Comparison of ENCODE assay signal across 7 mouse cellular contexts in the genomic region with DNA sequence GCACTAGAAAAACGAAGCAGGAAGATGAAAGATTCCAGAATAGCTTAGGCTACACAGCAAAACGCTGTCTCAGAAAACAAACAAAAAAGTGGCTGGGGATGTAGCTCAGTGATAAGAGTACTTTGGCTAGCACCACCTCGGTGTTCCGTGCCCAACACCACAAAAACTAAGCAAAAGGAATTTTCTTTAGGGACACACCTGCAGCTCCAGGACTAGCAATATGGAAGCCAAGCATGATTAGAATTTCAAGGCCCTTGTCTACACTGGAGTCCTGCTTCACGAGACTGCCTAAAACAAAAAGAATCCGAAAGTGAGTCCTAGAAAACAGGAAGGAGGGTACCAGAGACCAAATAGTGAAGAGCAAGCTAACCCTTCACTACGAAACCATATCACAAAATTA. TPM values are rescaled to one million over a fixed set of nuclear protein-coding genes. Genes with fewer than 3 reads are reported as not detected.
A peak's percentile ranks its signal among the peaks of the same experiment; 100 is the strongest.
DNase-seq lines count a peak whose midpoint lies in the region; ATAC-seq and TF ChIP-seq lines count a peak whose summit lies in the region.

No protein-coding gene starts in this region.

- no peak for ATAC-seq in embryonic facial prominence, embryonic 15.5 days (ENCODE audit: insufficient number of reproducible peaks, low FRiP score, low TSS enrichment, low read depth)
- no peak for ATAC-seq in midbrain, postnatal 0 days (ENCODE audit: low FRiP score)

- H3K4me1 ChIP-seq in testis, adult 2 months (ENCODE audit: control insufficient read depth, insufficient read depth, low read length) = peaks cover 11% of the 10 kb centered on the region
- peaks cover 22% of the 10 kb centered on the region for H3K4me1 ChIP-seq in embryonic facial prominence, embryonic 15.5 days
- peaks cover 13% of the 10 kb centered on the region for H3K4me1 ChIP-seq in limb, embryonic 10.5 days
- H3K4me1 ChIP-seq in midbrain, postnatal 0 days (ENCODE audit: insufficient read depth, low read length) = no peaks in the 10 kb centered on the region

- no peak overlapping the region; the same call in 1 of the 2 replicates for H3K9ac ChIP-seq in embryonic facial prominence, embryonic 15.5 days
- no peak overlapping the region for H3K9ac ChIP-seq in midbrain, postnatal 0 days (replicated peaks; ENCODE audit: low read length, poor library complexity, severe bottlenecking)

- H3K27me3 ChIP-seq in testis, adult 2 months (ENCODE audit: control insufficient read depth, insufficient read depth, low read length) = no peaks in the 10 kb centered on the region
- H3K27me3 ChIP-seq in embryonic facial prominence, embryonic 15.5 days = no peaks in the 10 kb centered on the region
- no peaks in the 10 kb centered on the region for H3K27me3 ChIP-seq in limb, embryonic 10.5 days (ENCODE audit: low read depth, poor library complexity, severe bottlenecking)
- H3K27me3 ChIP-seq in midbrain, postnatal 0 days (ENCODE audit: insufficient read depth, low read length) = no peaks in the 10 kb centered on the region

- 27% methylated on average over 7 of the region's 7 CpGs for WGBS in embryonic facial prominence, embryonic 15.5 days
- WGBS in limb, embryonic 10.5 days = 55% methylated on average over 7 of the region's 7 CpGs
- WGBS in midbrain, postnatal 0 days = 35% methylated on average over 7 of the region's 7 CpGs

- peak overlapping the region; percentile 66 for H3K27ac ChIP-seq in testis, adult 2 months (ENCODE audit: control insufficient read depth, insufficient read depth, low read depth, low read length)
- peak overlapping the region; percentile 96 for H3K27ac ChIP-seq in embryonic facial prominence, embryonic 15.5 days (replicated peaks)
- peak overlapping the region; percentile 91 for H3K27ac ChIP-seq in limb, embryonic 10.5 days
- no peak overlapping the region for H3K27ac ChIP-seq in midbrain, postnatal 0 days (ENCODE audit: low read depth, low read length)

- H3K4me2 ChIP-seq in embryonic facial prominence, embryonic 15.5 days (replicated peaks) = peak overlapping the region; percentile 53
- peak overlapping the region; percentile 87 for H3K4me2 ChIP-seq in midbrain, postnatal 0 days (ENCODE audit: low read depth, low read length, poor library complexity, severe bottlenecking)

- no peak for TF ChIP-seq POLR2A in testis, adult 2 months (IDR thresholded peaks at IDR 0.05; ENCODE audit: control insufficient read depth, low read depth, low read length)

- DNase-seq in testis, postnatal 10 days (ENCODE audit: low spot score) = no peak
- no peak for DNase-seq in limb, embryonic 10.5 days (ENCODE audit: low spot score)
- DNase-seq in midbrain, postnatal 0 days (ENCODE audit: low spot score) = no peak
- no peak for DNase-seq in embryo, embryonic 10.5 days (ENCODE audit: low spot score)
- no peak for DNase-seq in adrenal gland, postnatal 4 days (ENCODE audit: low spot score in 2 of 2)

- H3K9me3 ChIP-seq in embryonic facial prominence, embryonic 15.5 days (replicated peaks) = no peaks in the 10 kb centered on the region
- no peaks in the 10 kb centered on the region for H3K9me3 ChIP-seq in limb, embryonic 10.5 days (replicated peaks)
- no peaks in the 10 kb centered on the region for H3K9me3 ChIP-seq in midbrain, postnatal 0 days (ENCODE audit: low read length)

- peak overlapping the region; percentile 17; the same call in 1 of the 2 replicates for H3K4me3 ChIP-seq in testis, adult 2 months (ENCODE audit: control insufficient read depth, low read depth, low read length)
- H3K4me3 ChIP-seq in embryonic facial prominence, embryonic 15.5 days (replicated peaks) = peak overlapping the region; percentile 63
- H3K4me3 ChIP-seq in limb, embryonic 10.5 days = peak overlapping the region; percentile 82
- peak overlapping the region; percentile 57 for H3K4me3 ChIP-seq in midbrain, postnatal 0 days (ENCODE audit: low read depth, low read length)

- no peak for TF ChIP-seq CTCF in testis, adult 2 months (IDR thresholded peaks at IDR 0.05; ENCODE audit: control insufficient read depth, insufficient read depth, insufficient replicate concordance, low read depth, low read length)
- no peak for TF ChIP-seq CTCF in midbrain, postnatal 0 days (IDR thresholded peaks at IDR 0.05)

- no peaks in the 10 kb centered on the region for H3K36me3 ChIP-seq in testis, adult 2 months (ENCODE audit: control insufficient read depth, insufficient read depth, low read length)
- peaks cover 12% of the 10 kb centered on the region for H3K36me3 ChIP-seq in embryonic facial prominence, embryonic 15.5 days
- peaks cover 19% of the 10 kb centered on the region for H3K36me3 ChIP-seq in limb, embryonic 10.5 days
- 0 out of 2 replicates have a peak, but pooled peaks cover 3% of the 10 kb centered on the region for H3K36me3 ChIP-seq in midbrain, postnatal 0 days (ENCODE audit: insufficient read depth, low read length)

RNA-seq across cellular contexts. Expression of a gene that starts 1.0 kb away (rescaled TPM):
- 4.1 and 4.7 TPM in 2 replicates for polyA plus RNA-seq in testis, adult 2 months (2012; rRNA removed)
- 36.4 and 39.2 TPM in 2 replicates for polyA plus RNA-seq in embryonic facial prominence, embryonic 15.5 days (2015; fragmentation: Nextera tagmentation; extraction: Ambion mirVana)
- 20.1 and 29.7 TPM in 2 replicates for polyA plus RNA-seq in limb, embryonic 10.5 days (2016; fragmentation: Nextera tagmentation; extraction: Ambion mirVana)
- total RNA-seq in midbrain, postnatal 0 days (2014; rRNA removed) = 5.0 and 5.7 TPM in 2 replicates
- 4.0 and 4.3 TPM in 2 replicates for polyA plus RNA-seq in midbrain, postnatal 0 days (2015; fragmentation: Nextera tagmentation; extraction: Ambion mirVana)
- 10 to 100 TPM; 16.7 to 17.3 TPM for total RNA-seq in adrenal gland, postnatal 4 days (2021)

RNA-seq across cellular contexts. Expression of a gene that starts 14.1 kb away (rescaled TPM):
- 15.4 and 19.1 TPM in 2 replicates for polyA plus RNA-seq in testis, adult 2 months (2012; rRNA removed)
- polyA plus RNA-seq in embryonic facial prominence, embryonic 15.5 days (2015; fragmentation: Nextera tagmentation; extraction: Ambion mirVana) = 41.7 and 51.6 TPM in 2 replicates
- 25.0 and 29.8 TPM in 2 replicates for polyA plus RNA-seq in limb, embryonic 10.5 days (2016; fragmentation: Nextera tagmentation; extraction: Ambion mirVana)
- total RNA-seq in midbrain, postnatal 0 days (2014; rRNA removed) = 9.3 and 10.5 TPM in 2 replicates
- polyA plus RNA-seq in midbrain, postnatal 0 days (2015; fragmentation: Nextera tagmentation; extraction: Ambion mirVana) = 6.9 and 7.3 TPM in 2 replicates
- total RNA-seq in adrenal gland, postnatal 4 days (2021) = 10 to 100 TPM; 18.1 to 18.8 TPM

RNA-seq across cellular contexts. Expression of a gene that starts 24.8 kb away (rescaled TPM):
- polyA plus RNA-seq in testis, adult 2 months (2012; rRNA removed) = 7.6 and 8.5 TPM in 2 replicates
- 73.0 and 73.5 TPM in 2 replicates for polyA plus RNA-seq in embryonic facial prominence, embryonic 15.5 days (2015; fragmentation: Nextera tagmentation; extraction: Ambion mirVana)
- polyA plus RNA-seq in limb, embryonic 10.5 days (2016; fragmentation: Nextera tagmentation; extraction: Ambion mirVana) = 33.3 and 34.9 TPM in 2 replicates
- total RNA-seq in midbrain, postnatal 0 days (2014; rRNA removed) = 13.7 and 19.5 TPM in 2 replicates
- 15.9 and 18.3 TPM in 2 replicates for polyA plus RNA-seq in midbrain, postnatal 0 days (2015; fragmentation: Nextera tagmentation; extraction: Ambion mirVana)
- total RNA-seq in adrenal gland, postnatal 4 days (2021) = 10 to 100 TPM; 58.4 to 62.1 TPM

RNA-seq across cellular contexts. Expression of a gene that starts 25.1 kb away (rescaled TPM):
- polyA plus RNA-seq in testis, adult 2 months (2012; rRNA removed) = 19.5 and 34.7 TPM in 2 replicates
- 0.43 and 0.85 TPM in 2 replicates for polyA plus RNA-seq in embryonic facial prominence, embryonic 15.5 days (2015; fragmentation: Nextera tagmentation; extraction: Ambion mirVana)
- 0.15 and 0.19 TPM in 2 replicates for polyA plus RNA-seq in limb, embryonic 10.5 days (2016; fragmentation: Nextera tagmentation; extraction: Ambion mirVana)
- 27.1 and 36.3 TPM in 2 replicates for total RNA-seq in midbrain, postnatal 0 days (2014; rRNA removed)
- 3.4 and 4.0 TPM in 2 replicates for polyA plus RNA-seq in midbrain, postnatal 0 days (2015; fragmentation: Nextera tagmentation; extraction: Ambion mirVana)
- 1 to 10 TPM; 1.2 to 1.4 TPM for total RNA-seq in adrenal gland, postnatal 4 days (2021)

RNA-seq across cellular contexts. Expression of a gene that starts 26.5 kb away (rescaled TPM):
- 0.33 and 0.42 TPM in 2 replicates for polyA plus RNA-seq in testis, adult 2 months (2012; rRNA removed)
- 5.1 and 6.7 TPM in 2 replicates for polyA plus RNA-seq in embryonic facial prominence, embryonic 15.5 days (2015; fragmentation: Nextera tagmentation; extraction: Ambion mirVana)
- polyA plus RNA-seq in limb, embryonic 10.5 days (2016; fragmentation: Nextera tagmentation; extraction: Ambion mirVana) = 3.5 and 4.3 TPM in 2 replicates
- 3.2 and 3.4 TPM in 2 replicates for total RNA-seq in midbrain, postnatal 0 days (2014; rRNA removed)
- 1.5 and 1.9 TPM in 2 replicates for polyA plus RNA-seq in midbrain, postnatal 0 days (2015; fragmentation: Nextera tagmentation; extraction: Ambion mirVana)
- 1 to 10 TPM; 7.0 to 8.8 TPM for total RNA-seq in adrenal gland, postnatal 4 days (2021)

Comparison
In these comparisons a context has a peak if more than half of its experiments do, and no peak if none do; other contexts are left out.
1. H3K4me3 ChIP-seq: peak in every context shown above with its lines; median percentile 82 in limb, embryonic 10.5 days; 63 in embryonic facial prominence, embryonic 15.5 days; 57 in midbrain, postnatal 0 days; 17 in testis, adult 2 months.